Mouse (Mus musculus) lung, embryonic 14.5 days (tissue): ENCODE data around the gene Tmem177. TPM values are rescaled to one million over a fixed set of nuclear protein-coding genes. Genes with fewer than 3 reads are reported as not detected.

Experiments
- ATAC-seq: fragments of 200-750 bp; cut with Nextera tagmentation; 2 replicates; pipeline ENCODE4 v1.8.0; 2017; ENCODE audit warnings: mild to moderate bottlenecking, moderate TSS enrichment, moderate library complexity; ENCODE audit not compliant: insufficient read depth
- DNase-seq: peaks from one replicate; pipeline ENCODE4 v3.0.0-alpha.2; 2015
- H3K27ac ChIP-seq: fragments of 300-500 bp; sonication (generic); 2 replicates; pipeline ENCODE4 v1.5.1; 2014; ENCODE audit warnings: low read depth, mild to moderate bottlenecking, moderate library complexity
- H3K27me3 ChIP-seq: fragments of 300-500 bp; sonication (generic); 2 replicates; pipeline ENCODE4 v1.6.1; 2014; ENCODE audit warnings: low read length, control low read depth; ENCODE audit not compliant: insufficient read depth
- H3K36me3 ChIP-seq: fragments of 300-500 bp; sonication (generic); 2 replicates; pipeline ENCODE4 v1.6.1; 2014; ENCODE audit warnings: control low read depth; ENCODE audit not compliant: insufficient read depth
- H3K4me1 ChIP-seq: fragments of 300-500 bp; sonication (generic); 2 replicates; pipeline ENCODE4 v1.6.1; 2014; ENCODE audit warnings: antibody characterized with exemption, control low read depth; ENCODE audit not compliant: insufficient read depth
- H3K4me2 ChIP-seq: fragments of 300-500 bp; sonication (generic); 2 replicates; pipeline ENCODE4 v1.6.1; 2014; ENCODE audit warnings: mild to moderate bottlenecking
- H3K4me3 ChIP-seq: fragments of 300-500 bp; sonication (generic); 2 replicates; pipeline ENCODE4 v1.5.1; 2014; ENCODE audit warnings: low read depth, low read length
- H3K9ac ChIP-seq: fragments of 300-500 bp; sonication (generic); 2 replicates; pipeline ENCODE4 v1.6.1; 2014
- H3K9me3 ChIP-seq: fragments of 300-500 bp; sonication (generic); 2 replicates; pipeline ENCODE4 v1.6.1; 2016; ENCODE audit warnings: low read depth, low read length, control low read depth
- CTCF ChIP-seq: IDR thresholded peaks from 2 replicates; pipeline ENCODE4 v1.5.1; 2016; ENCODE audit warnings: antibody characterized with exemption, low read depth
- WGBS: fragments of 180-500 bp; shearing (Covaris S2); extraction: QIAGEN DNeasy Blood & Tissue Kit; methylation state at CpG from one replicate; pipeline ENCODE4 v1.1.7; 2014; 5-methylcytosine and 5-hydroxymethylcytosine counted together
- polyA plus RNA-seq: library from polyadenylated mRNA; unstranded; fragments of >200 nt; fragmentation: Nextera tagmentation; extraction: Ambion mirVana; gene quantifications from 2 replicates; pipeline ENCODE4 v1.2.1, GENCODE M21; 2014

The Tmem177 gene
- polyA plus RNA-seq, 1 experiment from 2014 or later, result 6.4 TPM

- H3K27me3 ChIP-seq, result no peaks in the 10 kb centered on the region
- DNase-seq, result no peak
- H3K36me3 ChIP-seq, result no peaks in the 10 kb centered on the region
- no peak overlapping the region for H3K9ac ChIP-seq
- H3K4me1 ChIP-seq, result no peaks in the 10 kb centered on the region
- no peak overlapping the region for H3K27ac ChIP-seq
- no peak for ATAC-seq
- TF ChIP-seq CTCF, result no peak
- no peak overlapping the region for H3K4me3 ChIP-seq
- no peaks in the 10 kb centered on the region for H3K9me3 ChIP-seq
- 67% methylated on average over 6 of the region's 6 CpGs for WGBS
- no peak overlapping the region for H3K4me2 ChIP-seq
Observed at GRCm38 (mm10) chr1:119865311-119865710, 47.7 kb downstream of the Tmem177 start.

- ATAC-seq, result no peak
- no peak overlapping the region for H3K27ac ChIP-seq
- H3K9ac ChIP-seq, result no peak overlapping the region
- H3K4me3 ChIP-seq, result no peak overlapping the region
- no peak for DNase-seq
- H3K27me3 ChIP-seq, result no peaks in the 10 kb centered on the region
- no peak for TF ChIP-seq CTCF
- H3K4me1 ChIP-seq, result no peaks in the 10 kb centered on the region
- no peaks in the 10 kb centered on the region for H3K9me3 ChIP-seq
- 66% methylated on average over 7 of the region's 7 CpGs for WGBS
- no peaks in the 10 kb centered on the region for H3K36me3 ChIP-seq
- no peak overlapping the region for H3K4me2 ChIP-seq
Observed at GRCm38 (mm10) chr1:119863507-119864296, 49.3 kb downstream of the Tmem177 start.

- H3K27me3 ChIP-seq, result no peaks in the 10 kb centered on the region
- no peaks in the 10 kb centered on the region for H3K4me1 ChIP-seq
- DNase-seq (no peak), ATAC-seq (no peak)
- no peak for TF ChIP-seq CTCF
- no peak overlapping the region for H3K9ac ChIP-seq
- H3K9me3 ChIP-seq, result no peaks in the 10 kb centered on the region
- 76% methylated on average over 5 of the region's 5 CpGs for WGBS
- no peak overlapping the region for H3K4me3 ChIP-seq
- H3K36me3 ChIP-seq, result no peaks in the 10 kb centered on the region
- no peak overlapping the region for H3K27ac ChIP-seq
- H3K4me2 ChIP-seq, result no peak overlapping the region
Observed at GRCm38 (mm10) chr1:119859566-119859965, 53.4 kb downstream of the Tmem177 start.

Other genes starting within 250 kb of the Tmem177 start
- 13.9 and 15.7 TPM in 2 replicates for gene Ptpn4, start 75.6 kb downstream of the Tmem177 start, polyA plus RNA-seq
- gene Cfap221, start 84.0 kb upstream of the Tmem177 start, polyA plus RNA-seq, result not detected in 2 replicates
- 0.16 and 0.29 TPM in 2 replicates for gene Sctr, start 93.7 kb upstream of the Tmem177 start, polyA plus RNA-seq
- gene Tmem37, start 160.9 kb upstream of the Tmem177 start, polyA plus RNA-seq, result 7.4 and 8.0 TPM in 2 replicates
- gene Dbi, start 207.9 kb upstream of the Tmem177 start, polyA plus RNA-seq, result 421 and 445 TPM in 2 replicates
- 15.4 and 17.2 TPM in 2 replicates for gene 3110009E18Rik, start 208.0 kb upstream of the Tmem177 start, polyA plus RNA-seq